Mouse (Mus musculus) Patski (cell line): ENCODE results near the gene Olfr59. TPM values are rescaled to one million over a fixed set of nuclear protein-coding genes. Genes with fewer than 3 reads are reported as not detected.

Experiments
- ATAC-seq: fragments of 100-300 bp; one replicate; pipeline ENCODE4 v1.8.0; 2021
- CTCF ChIA-PET: fragments of 350-600 bp; sonication (Branson Sonifier 250); formaldehyde crosslinking; loops from one replicate; lab custom pipeline; 2022; ENCODE audit warnings: inconsistent platforms; lab: Charles Lee
- POLR2A ChIA-PET: fragments of 350-600 bp; sonication (Branson Sonifier 250); formaldehyde crosslinking; loops from one replicate; lab custom pipeline; 2022; ENCODE audit warnings: antibody characterized with exemption, inconsistent platforms; lab: Charles Lee
- DNase-seq: peaks from one replicate; pipeline ENCODE4 v3.0.0-alpha.2; 2011; ENCODE audit warnings: low read depth, low spot score
- H3K27me3 ChIP-seq: fragments of 371-371 bp; one replicate; pipeline ENCODE4 v1.5.1; 2021
- CTCF ChIP-seq: fragments of 100-300 bp; IDR thresholded peaks from one replicate; pipeline ENCODE4 v1.5.1; 2021
- in situ Hi-C: fragments of 300-500 bp; cut with MboI; formaldehyde crosslinking; loops from 3 replicates; pipeline ENCODE4 v1.11.1; 2018; ENCODE audit warnings: low pct_unique_long_range_greater_than_20kb, mixed read lengths
- polyA plus RNA-seq: library from polyadenylated mRNA; unstranded; gene quantifications from one replicate; pipeline ENCODE4 v1.2.3, GENCODE M21; 2021

Olfr59 gene
- polyA plus RNA-seq = not detected

GRCm38 (mm10) chr11:74283436-74283835, at the start of gene Olfr59:
Gene Olfr59 (plus strand): TSS chr11:74283736.
- no peak for TF ChIP-seq CTCF
- peaks cover 2% of the 10 kb centered on the region for H3K27me3 ChIP-seq
- in situ Hi-C loops = no loop called here
- CTCF ChIA-PET = no interaction called here
- no peak for DNase-seq
- no peak for ATAC-seq
- POLR2A ChIA-PET = no interaction called here

GRCm38 (mm10) chr11:74241201-74241600, 42.3 kb upstream of the Olfr59 start:
- DNase-seq (no peak), ATAC-seq (no peak)
- TF ChIP-seq CTCF = no peak
- H3K27me3 ChIP-seq = no peaks in the 10 kb centered on the region
- in situ Hi-C loops = no loop called here
- ChIA-PET CTCF (no interaction called here), POLR2A (no interaction called here)

- ATAC-seq (no peak), DNase-seq (no peak)
- ChIA-PET POLR2A (no interaction called here), CTCF (no interaction called here)
- TF ChIP-seq CTCF = no peak
- in situ Hi-C loops = no loop called here
- H3K27me3 ChIP-seq = no peaks in the 10 kb centered on the region
Measured at GRCm38 (mm10) chr11:74259508-74259907, 24.0 kb upstream of the Olfr59 start, which contains the start of gene Olfr406. Gene Olfr406 (plus strand): TSS chr11:74259808.

- H3K27me3 ChIP-seq = no peaks in the 10 kb centered on the region
- in situ Hi-C loops = no loop called here
- no peak for TF ChIP-seq CTCF
- ChIA-PET POLR2A (no interaction called here), CTCF (no interaction called here)
- no peak for DNase-seq
- no peak for ATAC-seq
Measured at GRCm38 (mm10) chr11:74287256-74287655, 3.7 kb downstream of the Olfr59 start.

- in situ Hi-C loops = no loop called here
- ChIA-PET CTCF (no interaction called here), POLR2A (no interaction called here)
- peaks cover 15% of the 10 kb centered on the region for H3K27me3 ChIP-seq
- no peak for TF ChIP-seq CTCF
- DNase-seq (no peak), ATAC-seq (no peak)
Measured at GRCm38 (mm10) chr11:74326044-74326443, 42.5 kb downstream of the Olfr59 start.

- ChIA-PET CTCF (no interaction called here), POLR2A (no interaction called here)
- ATAC-seq (no peak), DNase-seq (no peak)
- no peak for TF ChIP-seq CTCF
- H3K27me3 ChIP-seq = peaks cover 25% of the 10 kb centered on the region
- in situ Hi-C loops = no loop called here
Measured at GRCm38 (mm10) chr11:74328781-74329180, 45.2 kb downstream of the Olfr59 start.

- ChIA-PET POLR2A (no interaction called here), CTCF (no interaction called here)
- DNase-seq (no peak), ATAC-seq (no peak)
- TF ChIP-seq CTCF = no peak
- in situ Hi-C loops = no loop called here
- peaks cover 26% of the 10 kb centered on the region for H3K27me3 ChIP-seq
Measured at GRCm38 (mm10) chr11:74337931-74338330, 54.4 kb downstream of the Olfr59 start, which contains the start of gene Olfr410. Gene Olfr410 (minus strand): TSS chr11:74338031.

Other genes starting within 250 kb of the Olfr59 start
- not detected for gene Olfr139, start 227.2 kb upstream of the Olfr59 start, polyA plus RNA-seq
- not detected for gene Olfr399, start 227.1 kb upstream of the Olfr59 start, polyA plus RNA-seq
- gene Zfp616, start 213.8 kb upstream of the Olfr59 start, polyA plus RNA-seq = not detected
- not detected for gene Olfr401, start 170.0 kb upstream of the Olfr59 start, polyA plus RNA-seq
- gene Olfr402, start 130.2 kb upstream of the Olfr59 start, polyA plus RNA-seq = not detected
- not detected for gene Olfr403, start 97.5 kb upstream of the Olfr59 start, polyA plus RNA-seq
- gene Olfr43, start 72.4 kb upstream of the Olfr59 start, polyA plus RNA-seq = not detected
- not detected for gene Olfr406, start 23.9 kb upstream of the Olfr59 start, polyA plus RNA-seq
- gene Olfr410, start 54.3 kb downstream of the Olfr59 start, polyA plus RNA-seq = not detected
- not detected for gene Olfr411, start 68.9 kb downstream of the Olfr59 start, polyA plus RNA-seq
- gene Olfr412, start 78.3 kb downstream of the Olfr59 start, polyA plus RNA-seq = not detected